Mouse (Mus musculus) monocyte, adult 5-6 weeks (primary cell): ENCODE results near the gene Rapgef2. TPM values are rescaled to one million over a fixed set of nuclear protein-coding genes. Genes with fewer than 3 reads are reported as not detected.

Experiments used
- ATAC-seq: fragments of 153-309, 156-312 bp; replicated peaks from 2 replicates; pipeline ENCODE4 v1.8.0; 2017; ENCODE audit warnings: mild to moderate bottlenecking; ENCODE audit not compliant: low TSS enrichment, insufficient number of reproducible peaks, severe bottlenecking, poor library complexity, low FRiP score
- total RNA-seq: library from RNA; stranded (forward); fragments of 200-1000, 200-491, 200-594 nt; gene quantifications from 3 replicates; pipeline ENCODE4 v1.2.3, GENCODE M21; 2017

Gene Rapgef2
- total RNA-seq, 1 experiment from 2014 or later: 28.9 TPM

DNA sequence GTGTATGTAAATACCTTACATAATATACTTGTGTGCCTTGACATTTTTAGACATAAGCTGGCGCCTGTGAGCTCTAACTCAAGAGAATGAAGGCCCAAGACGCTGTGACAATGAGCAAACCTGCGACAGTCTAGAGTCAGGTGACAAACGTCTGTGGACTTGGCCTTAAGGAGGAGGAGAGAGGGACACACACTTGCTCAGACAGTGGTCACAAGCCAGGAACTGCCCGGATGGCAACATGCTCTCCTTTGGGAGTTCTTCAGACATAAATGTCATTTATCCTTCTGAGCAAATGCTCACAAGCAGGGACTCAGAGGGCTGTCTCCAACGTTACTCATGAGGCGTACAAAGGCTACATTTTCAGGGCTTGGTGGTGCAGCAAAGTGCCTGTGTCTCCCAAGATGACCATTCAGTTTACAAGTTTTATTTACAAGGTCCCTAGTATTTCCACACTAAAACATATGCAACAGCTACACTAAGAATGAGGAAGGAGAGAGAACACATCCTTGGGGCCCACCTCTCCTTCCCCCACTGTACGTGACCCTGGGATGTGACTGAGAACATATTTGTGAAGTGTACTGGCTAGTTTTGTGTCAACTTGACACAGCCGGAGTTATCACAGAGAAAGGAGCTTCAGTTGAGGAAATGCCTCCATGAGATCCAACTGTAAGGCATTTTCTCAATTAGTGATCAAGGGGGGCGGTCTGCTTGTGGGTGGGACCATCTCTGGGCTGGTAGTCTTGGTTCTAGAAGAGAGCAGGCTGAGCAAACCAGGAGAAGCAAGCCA is 67.0 kb downstream of the Rapgef2 start:
- 0 out of 2 replicates have a peak, but pooled peaks have one; percentile 23 for ATAC-seq

GRCm38 (mm10) chr3:79218566-79219051 is 67.7 kb downstream of the Rapgef2 start:
- no peak for ATAC-seq

GRCm38 (mm10) chr3:79210243-79210642 is 76.1 kb downstream of the Rapgef2 start:
- ATAC-seq: no peak

DNA sequence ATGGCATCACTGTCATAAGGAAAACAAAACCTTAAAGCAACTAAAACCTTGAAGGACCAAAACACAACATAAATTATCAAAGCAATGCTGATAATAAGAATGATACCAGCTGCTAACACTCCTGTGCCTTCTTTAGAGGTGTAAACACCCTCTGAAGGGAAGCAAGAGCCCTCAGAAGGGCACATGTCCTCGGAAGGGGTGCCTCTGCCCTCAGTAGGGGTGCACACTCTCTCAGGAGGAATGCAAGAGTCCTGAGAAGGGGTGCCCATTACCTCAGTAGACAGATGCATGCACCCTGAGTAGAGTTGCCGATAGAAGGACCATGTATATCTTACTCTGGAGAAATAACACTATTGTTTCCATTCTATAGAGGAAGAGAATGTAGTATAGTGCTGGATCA is 79.1 kb downstream of the Rapgef2 start:
- ATAC-seq: no peak

- ATAC-seq: no peak
Observed at GRCm38 (mm10) chr3:79206524-79206923, 79.8 kb downstream of the Rapgef2 start.

DNA sequence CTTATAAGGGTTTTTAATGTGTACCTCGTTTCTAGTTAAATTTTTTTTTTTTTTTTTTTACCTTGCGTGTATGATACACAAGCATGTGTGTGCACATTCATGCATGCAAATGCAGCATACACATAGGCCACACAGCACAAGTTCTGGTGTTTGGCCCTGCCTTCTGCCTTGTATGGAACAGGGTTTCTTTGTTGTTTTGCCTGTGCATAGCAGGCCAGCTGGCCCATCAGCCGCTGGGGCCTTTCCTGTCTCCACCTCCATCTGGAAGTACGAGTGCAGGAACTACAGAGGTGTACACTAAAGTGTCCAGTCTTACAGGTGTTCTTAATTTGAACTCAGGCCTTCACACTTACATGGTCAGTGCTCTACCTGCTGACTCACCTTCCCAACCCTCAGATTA is 80.3 kb downstream of the Rapgef2 start:
- no peak for ATAC-seq

- no peak for ATAC-seq
Observed at GRCm38 (mm10) chr3:79205112-79205511, 81.2 kb downstream of the Rapgef2 start.

DNA sequence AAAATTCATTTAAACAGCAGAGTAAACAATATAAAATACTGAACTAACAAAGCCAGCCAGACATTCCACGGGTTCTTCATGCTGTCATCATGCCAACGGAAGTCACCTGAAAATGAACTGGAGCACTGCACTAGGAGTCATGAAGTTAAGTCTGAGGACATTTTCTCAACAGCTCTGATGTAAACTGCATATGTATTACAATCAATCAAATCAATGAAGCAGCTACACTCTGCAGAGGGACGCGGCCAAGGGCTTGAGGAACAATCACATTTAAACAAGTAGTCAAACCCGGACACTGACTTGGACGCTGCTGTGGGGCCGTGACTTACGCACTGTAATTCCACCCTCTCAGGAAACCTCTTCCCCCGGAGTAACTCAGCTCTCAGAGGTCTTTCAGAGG is 82.1 kb downstream of the Rapgef2 start:
- ATAC-seq: no peak

- no peak for ATAC-seq
Observed at GRCm38 (mm10) chr3:79203821-79204220, 82.5 kb downstream of the Rapgef2 start.

- no peak for ATAC-seq
Observed at GRCm38 (mm10) chr3:79203178-79203577, 83.1 kb downstream of the Rapgef2 start.

- ATAC-seq: peak; percentile 62
Observed at GRCm38 (mm10) chr3:79202275-79203153, 83.8 kb downstream of the Rapgef2 start.

DNA sequence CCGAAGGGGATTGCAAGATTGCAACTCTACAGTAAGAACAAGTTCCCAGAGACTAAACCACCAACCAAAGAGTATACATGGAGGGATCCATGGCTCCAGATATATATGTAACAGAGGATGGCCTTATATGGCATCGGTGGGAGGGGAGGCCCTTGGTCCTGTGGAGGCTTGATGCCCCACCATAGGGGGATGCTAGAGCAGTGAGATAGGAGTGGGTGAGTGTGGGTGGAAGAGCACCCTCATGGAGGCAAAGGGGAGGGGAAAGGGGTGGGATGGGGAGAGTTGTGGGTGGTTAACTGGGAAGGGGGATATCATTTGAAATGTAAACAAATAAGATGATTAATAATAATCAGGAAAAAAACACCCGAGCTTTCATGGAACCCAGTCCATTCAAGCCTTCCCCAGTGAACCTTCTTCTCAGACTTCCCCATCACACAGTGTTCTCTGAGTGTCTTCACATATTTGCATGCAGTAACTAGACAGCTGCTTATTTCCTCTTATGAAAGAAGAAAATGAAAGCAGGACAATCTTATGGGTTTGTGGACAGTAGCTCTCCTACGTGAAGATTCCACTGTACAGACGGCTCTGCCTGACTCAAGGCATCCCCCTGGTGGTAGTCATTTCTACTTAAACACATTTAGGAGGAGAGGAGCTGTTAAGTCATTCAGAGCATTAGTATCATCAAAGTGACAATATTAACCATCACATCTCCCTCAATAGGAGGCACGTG is 89.4 kb downstream of the Rapgef2 start:
- ATAC-seq: peak; percentile 89

DNA sequence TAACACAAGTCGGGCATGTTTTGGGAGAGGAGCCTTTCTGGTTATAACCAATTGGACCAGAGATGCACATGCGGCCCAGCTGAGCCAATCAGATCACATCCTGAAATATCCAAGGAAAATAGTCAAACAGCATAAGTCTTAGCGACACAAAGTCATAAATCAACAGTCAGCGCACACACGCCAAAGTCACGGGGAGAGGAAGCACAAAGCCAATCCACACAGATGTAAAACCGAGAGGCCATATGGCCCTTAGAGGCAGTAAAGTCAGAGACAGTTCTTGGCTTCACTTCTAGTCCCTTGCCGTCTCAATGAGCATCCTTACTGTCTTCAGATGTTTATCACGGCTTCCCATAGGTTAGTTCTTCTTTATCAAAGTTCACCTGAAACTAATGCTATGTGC is 91.0 kb downstream of the Rapgef2 start:
- ATAC-seq: no peak

DNA sequence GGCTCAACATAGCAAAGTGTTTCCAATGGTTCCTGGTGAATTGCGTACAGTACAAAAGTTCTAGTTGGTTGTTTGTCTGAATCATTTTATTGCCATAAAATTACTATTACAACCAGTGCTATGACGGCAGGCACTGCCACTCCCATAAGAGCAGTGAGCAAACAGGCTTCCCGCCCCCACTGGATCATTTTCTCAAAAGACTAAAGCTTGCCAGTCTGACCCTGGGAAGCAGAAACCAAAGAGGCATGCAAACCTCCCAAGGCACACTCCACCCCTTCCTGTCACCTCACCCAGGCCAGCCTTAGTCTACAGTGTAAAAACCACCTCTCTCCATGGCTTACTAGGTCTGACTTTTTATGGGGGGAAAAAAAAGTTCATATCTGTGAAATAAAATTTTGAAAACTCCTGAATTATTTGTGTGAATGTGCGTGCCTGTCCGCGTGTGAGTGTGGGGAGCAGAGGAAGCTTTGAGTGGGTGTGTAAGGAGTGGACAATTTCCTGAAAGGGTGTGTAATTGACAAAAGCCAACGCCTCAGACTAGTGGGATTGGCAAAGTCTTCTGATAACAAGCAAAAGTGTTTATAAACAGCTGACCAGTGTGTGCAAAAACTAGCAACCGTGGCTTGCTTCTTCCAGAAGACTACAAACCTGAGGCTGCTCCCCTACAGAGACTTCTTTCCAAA is 92.1 kb downstream of the Rapgef2 start:
- ATAC-seq: no peak

DNA sequence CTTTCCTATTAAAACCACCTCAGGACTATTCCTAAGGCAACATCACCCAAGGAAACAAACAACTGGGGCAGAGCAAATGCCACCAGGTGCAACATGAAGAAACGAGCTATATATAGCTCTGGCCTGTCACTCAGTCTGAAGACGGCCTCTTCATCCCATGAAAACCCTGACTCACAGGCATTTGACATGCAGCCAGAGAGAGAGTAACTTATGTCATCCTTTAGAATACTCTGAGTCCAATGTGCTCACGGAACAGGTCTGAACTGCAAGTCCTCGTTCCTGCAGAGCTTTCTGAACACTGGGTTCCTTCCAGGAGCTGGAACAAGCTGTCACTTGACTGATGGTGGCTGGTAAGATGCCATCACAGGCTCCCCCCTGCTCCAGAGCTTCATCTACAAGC is 93.3 kb downstream of the Rapgef2 start:
- no peak for ATAC-seq

DNA sequence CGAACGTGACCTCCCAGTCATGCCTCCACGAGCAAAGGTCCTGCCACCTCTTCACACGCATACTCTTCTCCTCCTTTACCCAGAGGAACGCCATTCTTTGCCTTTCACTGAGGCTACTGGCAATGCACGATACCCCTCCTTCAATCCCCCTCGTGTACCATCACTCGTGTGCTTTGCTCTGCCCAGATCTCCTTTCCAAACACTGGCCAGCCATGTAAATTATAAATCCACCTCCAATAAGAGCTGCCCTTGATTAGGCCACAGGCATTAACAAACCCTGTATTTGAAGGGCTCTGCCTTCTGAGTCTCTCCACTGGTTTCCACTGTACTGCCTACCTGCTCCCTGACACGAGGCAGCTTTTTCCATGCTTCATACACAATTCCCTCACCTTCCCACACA is 94.3 kb downstream of the Rapgef2 start:
- ATAC-seq: no peak

GRCm38 (mm10) chr3:79191471-79191870 is 94.8 kb downstream of the Rapgef2 start:
- ATAC-seq: no peak

DNA sequence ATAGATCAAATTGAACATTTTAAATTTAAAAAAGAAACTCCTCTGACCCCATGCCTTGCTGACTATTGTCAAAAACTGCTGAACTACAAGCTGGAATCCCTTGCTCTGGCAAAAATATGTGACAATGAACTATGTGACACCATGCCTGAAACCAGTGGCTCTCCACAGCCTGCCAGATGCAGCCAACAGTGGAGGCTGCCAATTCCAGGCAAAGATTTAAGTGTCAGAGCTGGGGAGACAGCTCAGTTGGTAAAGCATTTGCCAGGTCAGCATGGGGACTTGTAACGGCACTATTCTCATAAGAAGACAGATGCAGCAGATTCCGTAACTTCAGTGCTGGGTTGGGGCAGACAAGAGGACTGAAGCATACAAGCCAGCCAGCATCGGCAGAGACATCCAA is 95.9 kb downstream of the Rapgef2 start:
- ATAC-seq: no peak

DNA sequence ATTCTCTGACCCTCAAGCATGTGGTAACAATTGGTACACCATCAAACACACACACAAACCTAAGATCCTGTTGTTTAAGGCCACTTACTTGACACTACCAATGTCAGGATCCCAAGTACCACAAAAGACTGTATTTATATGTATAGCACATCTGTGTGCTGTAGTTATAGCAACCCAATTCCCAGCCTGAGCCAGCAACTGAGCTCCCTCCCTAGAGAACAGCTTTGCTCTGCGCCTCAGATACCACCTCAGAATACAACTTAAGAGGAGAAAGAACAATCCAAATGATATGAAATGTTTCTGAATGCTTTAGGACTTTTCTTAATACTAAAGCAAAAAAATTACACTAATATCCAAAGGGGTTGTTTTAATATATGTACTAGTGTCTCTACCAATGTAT is 98.4 kb downstream of the Rapgef2 start:
- ATAC-seq: no peak
